Mouse (Mus musculus) limb, embryonic 11.5 days (tissue): Measurements from ENCODE around the gene Slamf1. TPM values are rescaled to one million over a fixed set of nuclear protein-coding genes. Genes with fewer than 3 reads are reported as not detected.

Experiments
- ATAC-seq: fragments of 200-750 bp; cut with Nextera tagmentation; 2 replicates; pipeline ENCODE4 v1.8.0; 2017; ENCODE audit warnings: low read depth; ENCODE audit not compliant: insufficient number of reproducible peaks, low FRiP score, low TSS enrichment
- DNase-seq: peaks from one replicate; pipeline ENCODE4 v3.0.0-alpha.2; 2015; ENCODE audit warnings: low spot score
- H3K27ac ChIP-seq: fragments of 300-500 bp; sonication (generic); replicated peaks from 2 replicates; pipeline ENCODE4 v1.5.1; 2014; ENCODE audit warnings: low read depth, mild to moderate bottlenecking, low read length
- H3K27me3 ChIP-seq: fragments of 300-500 bp; sonication (generic); 2 replicates; pipeline ENCODE4 v1.6.1; 2014; ENCODE audit warnings: mild to moderate bottlenecking, low read length, mixed read lengths; ENCODE audit not compliant: control insufficient read depth, insufficient read depth
- H3K36me3 ChIP-seq: fragments of 300-500 bp; sonication (generic); 2 replicates; pipeline ENCODE4 v1.6.1; 2014; ENCODE audit warnings: mild to moderate bottlenecking, low read length, moderate library complexity, mixed read lengths; ENCODE audit not compliant: control insufficient read depth, insufficient read depth
- H3K4me1 ChIP-seq: fragments of 300-500 bp; sonication (generic); 2 replicates; pipeline ENCODE4 v1.6.1; 2014; ENCODE audit warnings: low read length, mixed read lengths; ENCODE audit not compliant: control insufficient read depth, insufficient read depth
- H3K4me2 ChIP-seq: fragments of 300-500 bp; sonication (generic); 2 replicates; pipeline ENCODE4 v1.6.1; 2014; ENCODE audit warnings: low read depth, mild to moderate bottlenecking, moderate library complexity; ENCODE audit not compliant: severe bottlenecking
- H3K4me3 ChIP-seq: fragments of 300-500 bp; sonication (generic); 2 replicates; pipeline ENCODE4 v1.5.1; 2014; ENCODE audit warnings: low read depth, low read length
- H3K9ac ChIP-seq: fragments of 300-500 bp; sonication (generic); 2 replicates; pipeline ENCODE4 v1.6.1; 2014; ENCODE audit warnings: mild to moderate bottlenecking, low read length
- H3K9me3 ChIP-seq: fragments of 300-500 bp; sonication (generic); 2 replicates; pipeline ENCODE4 v1.6.1; 2016; ENCODE audit warnings: low read length; ENCODE audit not compliant: control insufficient read depth
- WGBS: fragments of 180-500 bp; shearing (Covaris S2); extraction: QIAGEN DNeasy Blood & Tissue Kit; methylation state at CpG from one replicate; pipeline ENCODE4 v1.1.7; 2014; 5-methylcytosine and 5-hydroxymethylcytosine counted together
- polyA plus RNA-seq: library from polyadenylated mRNA; unstranded; fragments of >200 nt; fragmentation: Nextera tagmentation; extraction: Ambion mirVana; gene quantifications from 2 replicates; pipeline ENCODE4 v1.2.1, GENCODE M21; 2014

Slamf1 gene
- polyA plus RNA-seq, 1 experiment from 2014 or later: 0.51 TPM

GRCm38 (mm10) chr1:171825462-171825861, 58.5 kb downstream of the Slamf1 start:
- H3K9me3 ChIP-seq: no peaks in the 10 kb centered on the region
- no peak for ATAC-seq

GRCm38 (mm10) chr1:171826164-171826563, 59.2 kb downstream of the Slamf1 start:
- Histone ChIP-seq H3K36me3 (no peaks in the 10 kb centered on the region), H3K4me2 (no peak overlapping the region), H3K4me1 (no peaks in the 10 kb centered on the region), H3K27me3 (no peaks in the 10 kb centered on the region), H3K9me3 (no peaks in the 10 kb centered on the region), H3K27ac (no peak overlapping the region), H3K4me3 (no peak overlapping the region), H3K9ac (no peak overlapping the region)
- DNase-seq (no peak), ATAC-seq (no peak)

More at GRCm38 (mm10) chr1:171825462-171825861, 58.5 kb downstream of the Slamf1 start:
- Histone ChIP-seq H3K4me1 (no peaks in the 10 kb centered on the region), H3K9ac (no peak overlapping the region), H3K36me3 (no peaks in the 10 kb centered on the region), H3K27ac (no peak overlapping the region), H3K27me3 (no peaks in the 10 kb centered on the region), H3K4me3 (no peak overlapping the region), H3K4me2 (no peak overlapping the region)
- WGBS: 49% methylated on average over 4 of the region's 4 CpGs
- DNase-seq: no peak

- no peaks in the 10 kb centered on the region for H3K36me3 ChIP-seq
- DNase-seq (no peak), ATAC-seq (no peak)
Observed at GRCm38 (mm10) chr1:171827674-171828073, 60.7 kb downstream of the Slamf1 start.

DNA sequence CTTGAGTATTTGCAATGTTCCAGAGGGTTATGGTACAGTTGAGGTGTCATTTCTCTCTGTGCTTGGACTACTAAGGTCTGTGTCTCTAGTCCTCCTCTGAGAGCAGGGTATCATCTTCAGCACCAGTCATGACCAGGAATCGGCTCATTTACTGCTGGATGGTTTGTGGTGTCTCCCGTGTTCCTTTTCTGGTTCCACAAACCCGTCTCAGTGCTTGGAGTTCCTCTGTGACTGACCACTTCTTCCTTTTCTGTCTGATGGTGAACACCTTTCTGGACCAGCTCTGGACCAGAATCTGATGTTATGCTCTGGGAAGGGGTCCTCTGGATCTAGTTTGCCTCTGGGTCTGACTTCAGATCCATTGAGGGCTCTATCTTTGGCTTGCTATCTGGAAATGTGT, 72.6 kb downstream of the Slamf1 start, which contains the start of gene Cd84:
Gene Cd84 (plus strand): TSS at position 210 of the 400 bp plus-strand sequence.
- H3K4me1 ChIP-seq: no peaks in the 10 kb centered on the region
- no peak for DNase-seq
- H3K27ac ChIP-seq: no peak within 1 kb of the TSS
- no peak within 1 kb of the TSS for H3K4me3 ChIP-seq
- no peak within 1 kb of the TSS for H3K9ac ChIP-seq
- no peaks in the 10 kb centered on the region for H3K27me3 ChIP-seq
- WGBS: 91% methylated on average over 3 of the region's 3 CpGs
- H3K4me2 ChIP-seq: no peak within 1 kb of the TSS
- no peaks in the 10 kb centered on the region for H3K36me3 ChIP-seq
- no peaks in the 10 kb centered on the region for H3K9me3 ChIP-seq
- ATAC-seq: no peak

More at GRCm38 (mm10) chr1:171827674-171828073, 60.7 kb downstream of the Slamf1 start:
- no peaks in the 10 kb centered on the region for H3K27me3 ChIP-seq
- H3K4me3 ChIP-seq: no peak overlapping the region
- no peaks in the 10 kb centered on the region for H3K9me3 ChIP-seq
- H3K9ac ChIP-seq: no peak overlapping the region
- H3K4me2 ChIP-seq: no peak overlapping the region
- H3K27ac ChIP-seq: no peak overlapping the region
- no peaks in the 10 kb centered on the region for H3K4me1 ChIP-seq

DNA sequence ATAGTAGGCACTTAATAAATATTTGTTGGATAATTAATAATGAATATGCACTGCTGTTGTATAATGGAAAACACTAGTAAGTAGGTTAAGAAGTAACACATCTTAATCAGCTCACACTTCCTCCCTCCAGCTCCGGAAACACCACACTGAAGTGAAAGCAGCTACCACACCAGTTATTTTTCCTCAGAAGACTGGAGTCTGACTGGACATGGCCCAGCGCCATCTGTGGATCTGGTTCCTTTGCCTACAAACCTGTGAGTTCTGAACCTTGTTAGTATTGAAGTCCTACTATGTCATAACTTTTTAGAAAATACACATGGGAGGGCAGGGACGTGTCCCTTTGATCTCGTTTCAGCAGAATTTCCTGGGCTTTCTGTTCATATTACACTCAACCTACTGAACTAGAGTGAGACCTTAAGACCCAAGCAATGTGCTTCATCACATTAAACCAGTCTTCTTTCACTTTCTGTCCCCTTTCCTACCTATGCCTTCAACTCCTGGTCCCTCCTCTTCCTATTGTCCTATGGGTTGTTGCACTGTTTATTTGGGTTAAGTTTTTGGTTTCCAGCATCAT, 73.6 kb downstream of the Slamf1 start:
- no peaks in the 10 kb centered on the region for H3K4me1 ChIP-seq
- ATAC-seq (no peak), DNase-seq (no peak)
- H3K27ac ChIP-seq: no peak overlapping the region
- 76% methylated on average over 4 of the region's 4 CpGs for WGBS
- H3K9me3 ChIP-seq: no peaks in the 10 kb centered on the region
- no peaks in the 10 kb centered on the region for H3K36me3 ChIP-seq
- H3K4me3 ChIP-seq: no peak overlapping the region
- H3K27me3 ChIP-seq: no peaks in the 10 kb centered on the region
- no peak overlapping the region for H3K4me2 ChIP-seq
- no peak overlapping the region for H3K9ac ChIP-seq

GRCm38 (mm10) chr1:171845035-171845754, 78.3 kb downstream of the Slamf1 start:
- Histone ChIP-seq H3K27me3 (no peaks in the 10 kb centered on the region), H3K4me2 (no peak overlapping the region), H3K9me3 (no peaks in the 10 kb centered on the region), H3K4me3 (no peak overlapping the region), H3K36me3 (no peaks in the 10 kb centered on the region), H3K9ac (no peak overlapping the region), H3K27ac (no peak overlapping the region), H3K4me1 (no peaks in the 10 kb centered on the region)
- ATAC-seq: no peak
- DNase-seq: no peak
- 78% methylated on average over 5 of the region's 5 CpGs for WGBS

GRCm38 (mm10) chr1:171848201-171848600, 81.3 kb downstream of the Slamf1 start:
- H3K27ac ChIP-seq: no peak overlapping the region
- H3K4me3 ChIP-seq: no peak overlapping the region
- H3K4me2 ChIP-seq: no peak overlapping the region
- H3K9ac ChIP-seq: no peak overlapping the region
- H3K4me1 ChIP-seq: no peaks in the 10 kb centered on the region
- H3K27me3 ChIP-seq: no peaks in the 10 kb centered on the region
- ATAC-seq (no peak), DNase-seq (no peak)
- H3K36me3 ChIP-seq: no peaks in the 10 kb centered on the region
- H3K9me3 ChIP-seq: no peaks in the 10 kb centered on the region

- ATAC-seq: no peak
Observed at GRCm38 (mm10) chr1:171848757-171849156, 81.8 kb downstream of the Slamf1 start.

More at GRCm38 (mm10) chr1:171848757-171849156, 81.8 kb downstream of the Slamf1 start:
- Histone ChIP-seq H3K27me3 (no peaks in the 10 kb centered on the region), H3K9ac (no peak overlapping the region), H3K4me2 (no peak overlapping the region), H3K9me3 (no peaks in the 10 kb centered on the region), H3K36me3 (no peaks in the 10 kb centered on the region), H3K4me1 (no peaks in the 10 kb centered on the region), H3K27ac (no peak overlapping the region), H3K4me3 (no peak overlapping the region)
- 83% methylated on average over 4 of the region's 4 CpGs for WGBS
- no peak for DNase-seq
